ENCODE assay signal across 19 mouse cellular contexts in genomic region chr15:27708968-27709612, GRCm38 (mm10). TPM values are rescaled to one million over a fixed set of nuclear protein-coding genes. Genes with fewer than 3 reads are reported as not detected.
A peak's percentile ranks its signal among the peaks of the same experiment; 100 is the strongest.
DNase-seq lines count a peak whose midpoint lies in the region; ATAC-seq and TF ChIP-seq lines count a peak whose summit lies in the region.
"Had no signal": no experiment of that assay in that cellular context is flagged by ENCODE, and none has a peak within 500 bp of the region (broad histone marks: within the 10 kb centered on the region; RNA-seq: fewer than 3 reads in every experiment).

No protein-coding gene starts in this region.

- no peak for TF ChIP-seq CTCF in liver, adult 2 months (IDR thresholded peaks at IDR 0.05; ENCODE audit: low read depth, low read length)
- TF ChIP-seq CTCF in liver, postnatal 0 days (IDR thresholded peaks at IDR 0.05; ENCODE audit: low read depth), result no peak

- DNase-seq in liver, adult 2 months (ENCODE audit: extremely low read depth, low read depth, low spot score), result peak; percentile 10
- no peak for DNase-seq in liver, postnatal 0 days
- DNase-seq in natural killer cell, adult 2 months (ENCODE audit: low spot score in 2 of 2), result peak; percentile 44 to 55
- DNase-seq in right cerebral cortex, postnatal 4 days, result no peak
- DNase-seq in gastrocnemius, adult 8-10 months (ENCODE audit: low spot score in 2 of 2), result no peak
- DNase-seq: adrenal gland, adult 2 months; cerebellum, adult 8-10 months; gastrocnemius, postnatal 14 days; heart, postnatal 14 days; thymus, postnatal 4 days had no signal

- H3K27me3 ChIP-seq in liver, adult 2 months (ENCODE audit: control insufficient read depth, insufficient read depth, low read length), result no peaks in the 10 kb centered on the region
- no peaks in the 10 kb centered on the region for H3K27me3 ChIP-seq in liver, postnatal 0 days (ENCODE audit: insufficient read depth, low read length)
- H3K27me3 ChIP-seq in hindbrain, embryonic 13.5 days, result no peaks in the 10 kb centered on the region
- H3K27me3 ChIP-seq: midbrain, embryonic 12.5 days had no signal

- no peaks in the 10 kb centered on the region for H3K9me3 ChIP-seq in liver, postnatal 0 days (ENCODE audit: low read length)
- no peaks in the 10 kb centered on the region for H3K9me3 ChIP-seq in hindbrain, embryonic 13.5 days
- H3K9me3 ChIP-seq: heart, embryonic 10.5 days; limb, embryonic 10.5 days; midbrain, embryonic 12.5 days had no signal

- H3K79me2 ChIP-seq in liver, adult 2 months (ENCODE audit: control insufficient read depth, insufficient read depth, low read length), result no peaks in the 10 kb centered on the region

- no peak for TF ChIP-seq EP300 in liver, postnatal 0 days (IDR thresholded peaks at IDR 0.05; ENCODE audit: low read depth)

- H3K27ac ChIP-seq in liver, adult 2 months (replicated peaks; ENCODE audit: insufficient read depth, low read depth, low read length), result no peak overlapping the region
- H3K27ac ChIP-seq in liver, postnatal 0 days (ENCODE audit: low read depth), result no peak overlapping the region
- H3K27ac ChIP-seq in hindbrain, embryonic 13.5 days, result no peak overlapping the region
- H3K27ac ChIP-seq: heart, embryonic 10.5 days; limb, embryonic 10.5 days; liver, embryonic 14.5 days; midbrain, embryonic 12.5 days had no signal

- TF ChIP-seq POLR2A in liver, adult 2 months (IDR thresholded peaks at IDR 0.05; ENCODE audit: extremely low read depth, insufficient read depth, low read length), result no peak

- 86% methylated on average over 7 of the region's 7 CpGs for WGBS in liver, adult 2 months
- 38% methylated on average over 7 of the region's 7 CpGs for WGBS in liver, postnatal 0 days (ENCODE audit: insufficient replicate concordance)
- 91% methylated on average over 7 of the region's 7 CpGs for WGBS in hindbrain, embryonic 13.5 days

- H3K4me2 ChIP-seq in liver, postnatal 0 days (ENCODE audit: low read depth, low read length), result no peak overlapping the region
- no peak overlapping the region for H3K4me2 ChIP-seq in hindbrain, embryonic 13.5 days
- H3K4me2 ChIP-seq: midbrain, embryonic 12.5 days had no signal

- H3K36me3 ChIP-seq in liver, adult 2 months (ENCODE audit: control insufficient read depth, insufficient read depth, low read length), result no peaks in the 10 kb centered on the region
- no peaks in the 10 kb centered on the region for H3K36me3 ChIP-seq in liver, postnatal 0 days (replicated peaks; ENCODE audit: insufficient read depth, low read length)
- H3K36me3 ChIP-seq in hindbrain, embryonic 13.5 days, result no peaks in the 10 kb centered on the region
- H3K36me3 ChIP-seq: heart, embryonic 10.5 days; limb, embryonic 10.5 days; midbrain, embryonic 12.5 days had no signal

- H3K9ac ChIP-seq in liver, adult 2 months (ENCODE audit: low read depth, low read length), result no peak overlapping the region
- H3K9ac ChIP-seq in liver, postnatal 0 days (replicated peaks), result no peak overlapping the region
- H3K9ac ChIP-seq in hindbrain, embryonic 13.5 days, result no peak overlapping the region
- H3K9ac ChIP-seq: liver, embryonic 14.5 days; midbrain, embryonic 12.5 days had no signal

- no peak overlapping the region for H3K4me3 ChIP-seq in liver, adult 2 months (ENCODE audit: insufficient read depth, low read depth, low read length)
- H3K4me3 ChIP-seq in liver, postnatal 0 days (ENCODE audit: low read depth, low read length), result no peak overlapping the region
- H3K4me3 ChIP-seq in hindbrain, embryonic 13.5 days, result no peak overlapping the region
- H3K4me3 ChIP-seq: erythroblast, embryonic 14.5 days; heart, embryonic 10.5 days; limb, embryonic 10.5 days; midbrain, embryonic 12.5 days had no signal

- ATAC-seq in liver, postnatal 0 days, result no peak; the same call in 1 of the 2 replicates
- ATAC-seq in CD4-positive, CD25-positive, alpha-beta regulatory T cell, adult 4 months, result peak; percentile 56
- peak; percentile 65 for ATAC-seq in inflammation-experienced regulatory T-cells, adult 6 months
- no peak for ATAC-seq in hindbrain, embryonic 13.5 days (ENCODE audit: low FRiP score)
- ATAC-seq: forebrain, embryonic 16.5 days had no signal

- H3K4me1 ChIP-seq in liver, adult 2 months (ENCODE audit: control insufficient read depth, insufficient read depth, low read length), result no peaks in the 10 kb centered on the region
- no peaks in the 10 kb centered on the region for H3K4me1 ChIP-seq in liver, postnatal 0 days (ENCODE audit: insufficient read depth)
- no peaks in the 10 kb centered on the region for H3K4me1 ChIP-seq in hindbrain, embryonic 13.5 days (replicated peaks)
- H3K4me1 ChIP-seq: heart, embryonic 10.5 days; midbrain, embryonic 12.5 days had no signal

RNA-seq across cellular contexts. Expression of gene Otulinl, which starts 27.7 kb away (rescaled TPM):
- total RNA-seq in liver, adult 2 months (2014; rRNA removed), result 2.1 and 3.4 TPM in 2 replicates
- polyA plus RNA-seq in liver, adult 2 months (2012; rRNA removed), result 0.36 and 0.78 TPM in 2 replicates
- 12.3 and 13.7 TPM in 2 replicates for polyA plus RNA-seq in liver, postnatal 0 days (2015; fragmentation: Nextera tagmentation; extraction: Ambion mirVana)
- polyA plus RNA-seq in CD4-positive, CD25-positive, alpha-beta regulatory T cell, adult 4 months (2017; shearing (Covaris generic)), result 100 to 1,000 TPM; 216 to 235 TPM
- polyA plus RNA-seq in inflammation-experienced regulatory T-cells, adult 6 months (2017; shearing (Covaris generic)), result 100 to 1,000 TPM; 136 to 203 (median 170) TPM
- under 1 TPM; 0.22 to 0.59 (median 0.36) TPM for total RNA-seq in gastrocnemius, adult 8-10 months (2022)
- polyA plus RNA-seq in hindbrain, embryonic 13.5 days (2015; fragmentation: Nextera tagmentation; extraction: Ambion mirVana), result 10.3 and 14.3 TPM in 2 replicates

Comparison
In these comparisons a context has a peak if more than half of its experiments do, and no peak if none do; other contexts are left out.
1. DNase-seq: peak in liver, adult 2 months (single experiment) and natural killer cell, adult 2 months (2 of 2); none in liver, postnatal 0 days (single experiment), right cerebral cortex, postnatal 4 days (single experiment) and gastrocnemius, adult 8-10 months (0 of 2).
2. ATAC-seq: peak in CD4-positive, CD25-positive, alpha-beta regulatory T cell, adult 4 months (single experiment) and inflammation-experienced regulatory T-cells, adult 6 months (single experiment); none in liver, postnatal 0 days (single experiment) and hindbrain, embryonic 13.5 days (single experiment).